Mouse (Mus musculus) left cerebral cortex, adult 2 months (tissue): Measurements from ENCODE around the gene St8sia2. TPM values are rescaled to one million over a fixed set of nuclear protein-coding genes. Genes with fewer than 3 reads are reported as not detected.

Source experiments
- DNase-seq, 2 experiments: peaks; one replicate each; pipeline ENCODE4 v3.0.0; 2021 to 2022; ENCODE audit warnings: low spot score in 2 of 2, mixed read lengths in 1 of 2; ENCODE audit errors: extremely low spot score in 1 of 2
- H3K27ac ChIP-seq: fragments of 200-600 bp; 2 replicates; pipeline ENCODE4 v1.8.1; 2022
- H3K4me3 ChIP-seq: fragments of 200-600 bp; 2 replicates; pipeline ENCODE4 v1.8.1; 2022
- CTCF ChIP-seq: fragments of 200-600 bp; IDR thresholded peaks from 2 replicates; pipeline ENCODE4 v1.8.1; 2022; ENCODE audit warnings: antibody characterized with exemption, mild to moderate bottlenecking, moderate library complexity
- intact Hi-C: fragments of 180-260 bp; cut with DNase I; formaldehyde crosslinking; loops from one replicate; pipeline ENCODE4 v1.15.1; 2025
- total RNA-seq, 2 experiments: library from RNA; stranded (reverse); gene quantifications; 2 replicates each; pipeline ENCODE4 v1.2.3; 2021

The St8sia2 gene
- total RNA-seq, 2 experiments from 2014 or later: 1.5 to 2.2 TPM

DNA sequence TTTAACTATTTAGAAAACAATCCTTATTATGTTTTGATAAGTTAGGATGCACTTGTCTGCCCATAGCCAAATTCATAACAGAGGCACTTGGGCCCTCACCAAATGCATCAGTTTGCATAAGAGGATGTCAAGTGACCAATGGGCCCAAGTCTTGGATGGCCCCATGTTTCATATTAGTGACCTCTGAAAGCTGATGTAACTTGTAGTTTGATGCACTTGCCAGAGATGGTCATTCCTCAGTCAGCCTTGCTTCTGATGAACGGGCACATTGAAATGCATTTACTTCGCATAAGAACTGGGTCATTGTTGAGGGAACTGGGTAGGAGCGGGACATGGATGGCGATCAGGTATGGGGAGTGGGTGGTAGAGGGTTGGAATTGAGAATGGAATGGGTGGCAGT lies 102.6 kb downstream of the St8sia2 start:
- TF ChIP-seq CTCF: no peak
- H3K27ac ChIP-seq: no peak overlapping the region
- intact Hi-C loops: no loop called here

GRCm38 (mm10) chr7:73909432-73910205 lies 103.9 kb downstream of the St8sia2 start:
- Histone ChIP-seq H3K4me3 (no peak overlapping the region), H3K27ac (no peak overlapping the region)
- no peak for DNase-seq
- intact Hi-C loops: no loop called here
- TF ChIP-seq CTCF: no peak

More for the DNA sequence above, 102.6 kb downstream of the St8sia2 start:
- DNase-seq: no peak
- H3K4me3 ChIP-seq: no peak overlapping the region

- H3K27ac ChIP-seq: no peak overlapping the region
- no peak for TF ChIP-seq CTCF
- intact Hi-C loops: no loop called here
- no peak overlapping the region for H3K4me3 ChIP-seq
- DNase-seq: no peak
Observed at GRCm38 (mm10) chr7:73894506-73894905, 119.0 kb downstream of the St8sia2 start.

DNA sequence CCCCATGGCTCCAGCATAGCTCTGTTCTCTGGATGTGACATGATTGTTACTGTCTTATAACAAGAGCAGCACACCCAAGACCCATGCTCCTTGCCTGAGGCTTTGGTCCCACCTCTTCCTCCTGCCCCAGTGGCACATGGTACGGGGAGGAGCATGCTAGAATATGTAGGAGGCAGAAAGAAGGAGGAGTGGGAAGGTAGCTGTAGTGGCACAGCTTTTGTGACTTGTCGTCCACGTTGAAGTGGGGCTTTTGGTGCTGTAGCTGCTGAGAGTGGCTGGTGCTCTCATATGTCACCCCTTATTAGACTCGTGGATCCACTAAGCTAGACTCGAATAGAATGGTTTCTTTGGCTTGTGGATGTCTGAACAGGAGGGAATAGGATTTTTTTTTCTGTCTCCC lies 121.7 kb downstream of the St8sia2 start:
- H3K27ac ChIP-seq: no peak overlapping the region
- intact Hi-C loops: no loop called here
- no peak overlapping the region for H3K4me3 ChIP-seq
- no peak for TF ChIP-seq CTCF
- no peak for DNase-seq

GRCm38 (mm10) chr7:73890891-73891610 lies 122.4 kb downstream of the St8sia2 start:
- DNase-seq: no peak
- Histone ChIP-seq H3K27ac (no peak overlapping the region), H3K4me3 (no peak overlapping the region)
- intact Hi-C loops: no loop called here
- TF ChIP-seq CTCF: no peak

DNA sequence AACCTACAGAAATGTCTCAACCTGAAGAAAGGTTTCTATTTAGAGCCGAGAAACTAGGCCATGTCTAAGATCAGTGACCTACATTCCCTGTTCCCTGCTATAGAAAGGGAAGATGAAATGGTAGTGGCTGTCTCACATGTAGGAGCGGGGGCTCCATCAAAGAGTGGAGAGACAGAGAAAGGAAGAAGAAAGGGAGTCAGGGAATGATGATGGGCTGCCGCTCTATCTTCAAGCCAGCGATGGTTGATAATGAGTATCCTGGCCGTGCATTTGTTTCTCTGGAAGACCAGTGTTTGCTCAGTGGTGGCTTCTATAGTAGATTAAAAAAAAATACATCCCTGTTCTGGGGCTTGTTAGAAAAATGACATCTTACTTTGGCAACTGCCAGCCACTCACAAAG lies 123.0 kb downstream of the St8sia2 start:
- intact Hi-C loops: no loop called here
- no peak overlapping the region for H3K27ac ChIP-seq
- H3K4me3 ChIP-seq: no peak overlapping the region
- DNase-seq: no peak
- no peak for TF ChIP-seq CTCF
